ENCODE assay signal across 8 mouse cellular contexts in genomic region chr17:27856798-27857648, GRCm38 (mm10). TPM values are rescaled to one million over a fixed set of nuclear protein-coding genes. Genes with fewer than 3 reads are reported as not detected.
A peak's percentile ranks its signal among the peaks of the same experiment; 100 is the strongest.
DNase-seq lines count a peak whose midpoint lies in the region; ATAC-seq and TF ChIP-seq lines count a peak whose summit lies in the region.

No protein-coding gene starts in this region.

- 1% methylated on average over 50 of the region's 52 CpGs for WGBS in intestine, embryonic 14.5 days
- 2% methylated on average over 52 of the region's 52 CpGs for WGBS in limb, embryonic 13.5 days
- 2% methylated on average over 52 of the region's 52 CpGs for WGBS in midbrain, embryonic 13.5 days
- 3% methylated on average over 52 of the region's 52 CpGs for WGBS in spleen, adult 2 months

- H3K36me3 ChIP-seq in intestine, embryonic 14.5 days (ENCODE audit: control insufficient read depth, insufficient read depth, low read length): peaks cover 20% of the 10 kb centered on the region
- H3K36me3 ChIP-seq in limb, embryonic 13.5 days: peaks cover 27% of the 10 kb centered on the region
- peaks cover 25% of the 10 kb centered on the region for H3K36me3 ChIP-seq in midbrain, embryonic 13.5 days
- peaks cover 1% of the 10 kb centered on the region; the same call in 1 of the 2 replicates for H3K36me3 ChIP-seq in spleen, adult 2 months (ENCODE audit: control insufficient read depth, insufficient read depth, low read length)

- TF ChIP-seq CTCF in layer of hippocampus, adult 2 months (conservative IDR thresholded peaks at IDR 0.05): 0 out of 2 replicates have a peak, but pooled peaks have one; percentile 17
- TF ChIP-seq CTCF in spleen, adult 2 months (IDR thresholded peaks at IDR 0.05; ENCODE audit: extremely low read depth, insufficient read depth, insufficient read length, insufficient replicate concordance): no peak

- H3K9ac ChIP-seq in intestine, embryonic 14.5 days (ENCODE audit: low read length): peak overlapping the region; percentile 87
- H3K9ac ChIP-seq in limb, embryonic 13.5 days: peak overlapping the region; percentile 93
- peak overlapping the region; percentile 90 for H3K9ac ChIP-seq in midbrain, embryonic 13.5 days (replicated peaks)

- peak overlapping the region; percentile 89 for H3K27ac ChIP-seq in layer of hippocampus, adult 2 months
- H3K27ac ChIP-seq in intestine, embryonic 14.5 days (ENCODE audit: low read depth): peak overlapping the region; percentile 71
- peak overlapping the region; percentile 79 for H3K27ac ChIP-seq in limb, embryonic 13.5 days
- peak overlapping the region; percentile 88 for H3K27ac ChIP-seq in midbrain, embryonic 13.5 days
- H3K27ac ChIP-seq in spleen, adult 2 months (ENCODE audit: insufficient read depth, low read length): no peak overlapping the region; the same call in 1 of the 2 replicates

- ATAC-seq in intestine, embryonic 14.5 days (replicated peaks; ENCODE audit: low FRiP score, low TSS enrichment, low read depth): peak; percentile 59
- ATAC-seq in limb, embryonic 13.5 days (ENCODE audit: low FRiP score, low read depth): peak; percentile 54; the same call in 1 of the 2 replicates
- no peak; the same call in none of the 2 replicates for ATAC-seq in midbrain, embryonic 13.5 days

- peak overlapping the region; percentile 93 for H3K4me2 ChIP-seq in intestine, embryonic 14.5 days (ENCODE audit: low read length)
- peak overlapping the region; percentile 89 for H3K4me2 ChIP-seq in limb, embryonic 13.5 days (replicated peaks)
- H3K4me2 ChIP-seq in midbrain, embryonic 13.5 days (replicated peaks): peak overlapping the region; percentile 78

- TF ChIP-seq POLR2A in spleen, adult 2 months (IDR thresholded peaks at IDR 0.05; ENCODE audit: low read depth, low read length): no peak

- no peaks in the 10 kb centered on the region for H3K9me3 ChIP-seq in intestine, embryonic 14.5 days (ENCODE audit: control insufficient read depth, low read length)
- H3K9me3 ChIP-seq in limb, embryonic 13.5 days: no peaks in the 10 kb centered on the region
- H3K9me3 ChIP-seq in midbrain, embryonic 13.5 days: no peaks in the 10 kb centered on the region

- intact Hi-C loops in gastrocnemius, postnatal 36 days (cut with DNase I): no loop called here

- no peaks in the 10 kb centered on the region for H3K27me3 ChIP-seq in intestine, embryonic 14.5 days (replicated peaks; ENCODE audit: control insufficient read depth, insufficient read depth, low read length)
- no peaks in the 10 kb centered on the region for H3K27me3 ChIP-seq in limb, embryonic 13.5 days
- no peaks in the 10 kb centered on the region for H3K27me3 ChIP-seq in midbrain, embryonic 13.5 days
- H3K27me3 ChIP-seq in spleen, adult 2 months (ENCODE audit: control insufficient read depth, insufficient read depth, low read length): peaks cover 8% of the 10 kb centered on the region

- H3K4me3 ChIP-seq in layer of hippocampus, adult 2 months: peak overlapping the region; percentile 98
- H3K4me3 ChIP-seq in intestine, embryonic 14.5 days (ENCODE audit: low read depth, low read length): peak overlapping the region; percentile 94
- H3K4me3 ChIP-seq in limb, embryonic 13.5 days: peak overlapping the region; percentile 92
- peak overlapping the region; percentile 83 for H3K4me3 ChIP-seq in midbrain, embryonic 13.5 days (replicated peaks)
- H3K4me3 ChIP-seq in spleen, adult 2 months (ENCODE audit: extremely low read depth, insufficient read depth, insufficient read length): peak overlapping the region; percentile 91

- peaks cover 15% of the 10 kb centered on the region for H3K4me1 ChIP-seq in intestine, embryonic 14.5 days (replicated peaks; ENCODE audit: control insufficient read depth, insufficient read depth, low read length)
- H3K4me1 ChIP-seq in limb, embryonic 13.5 days: peaks cover 29% of the 10 kb centered on the region
- peaks cover 33% of the 10 kb centered on the region for H3K4me1 ChIP-seq in midbrain, embryonic 13.5 days (replicated peaks)
- H3K4me1 ChIP-seq in spleen, adult 2 months (ENCODE audit: control insufficient read depth, insufficient read depth, insufficient read length): no peaks in the 10 kb centered on the region; the same call in 1 of the 2 replicates

- peak in 1 of 2 experiments; percentile 35 for DNase-seq in layer of hippocampus, adult 2 months (ENCODE audit: low spot score in 2 of 2)
- no peak for DNase-seq in layer of hippocampus, adult 11-12 months (ENCODE audit: low spot score)
- peak; percentile 75 for DNase-seq in embryo, embryonic 10.5 days (ENCODE audit: low spot score)
- DNase-seq in gastrocnemius, postnatal 36 days: peak; percentile 24 to 53
- DNase-seq in intestine, embryonic 14.5 days (ENCODE audit: low spot score): peak; percentile 88
- DNase-seq in spleen, adult 2 months (ENCODE audit: low read depth in 1 of 2, low spot score in 2 of 2): peak in 1 of 2 experiments; percentile 16

RNA-seq across cellular contexts. Expression of gene Uhrf1bp1, which starts 0.8 kb away (rescaled TPM):
- total RNA-seq in layer of hippocampus, adult 2 months (2021): 10 to 100 TPM; 13.5 to 13.9 TPM
- 10 to 100 TPM; 17.0 to 26.8 TPM for total RNA-seq in gastrocnemius, postnatal 36 days (2021)
- 5.8 and 6.6 TPM in 2 replicates for polyA plus RNA-seq in intestine, embryonic 14.5 days (2014; fragmentation: Nextera tagmentation; extraction: Ambion mirVana)
- 6.7 and 7.5 TPM in 2 replicates for polyA plus RNA-seq in limb, embryonic 13.5 days (2015; fragmentation: Nextera tagmentation; extraction: Ambion mirVana)
- 6.6 and 7.3 TPM in 2 replicates for polyA plus RNA-seq in midbrain, embryonic 13.5 days (2015; fragmentation: Nextera tagmentation; extraction: Ambion mirVana)
- polyA plus RNA-seq in spleen, adult 2 months (2012; rRNA removed): 2.5 and 3.4 TPM in 2 replicates

RNA-seq across cellular contexts. Expression of gene Snrpc, which starts 19.1 kb away (rescaled TPM):
- 10 to 100 TPM; 46.7 to 51.1 TPM for total RNA-seq in layer of hippocampus, adult 2 months (2021)
- 10 to 100 TPM; 69.6 to 70.4 TPM for total RNA-seq in gastrocnemius, postnatal 36 days (2021)
- polyA plus RNA-seq in intestine, embryonic 14.5 days (2014; fragmentation: Nextera tagmentation; extraction: Ambion mirVana): 302 and 314 TPM in 2 replicates
- polyA plus RNA-seq in limb, embryonic 13.5 days (2015; fragmentation: Nextera tagmentation; extraction: Ambion mirVana): 355 and 358 TPM in 2 replicates
- 304 and 309 TPM in 2 replicates for polyA plus RNA-seq in midbrain, embryonic 13.5 days (2015; fragmentation: Nextera tagmentation; extraction: Ambion mirVana)
- 63.5 and 104 TPM in 2 replicates for polyA plus RNA-seq in spleen, adult 2 months (2012; rRNA removed)

RNA-seq across cellular contexts. Expression of gene D17Wsu92e, which starts 36.6 kb away (rescaled TPM):
- 100 to 1,000 TPM; 192 to 197 TPM for total RNA-seq in layer of hippocampus, adult 2 months (2021)
- total RNA-seq in gastrocnemius, postnatal 36 days (2021): 100 to 1,000 TPM; 167 to 174 TPM
- polyA plus RNA-seq in intestine, embryonic 14.5 days (2014; fragmentation: Nextera tagmentation; extraction: Ambion mirVana): 20.1 and 23.4 TPM in 2 replicates
- polyA plus RNA-seq in limb, embryonic 13.5 days (2015; fragmentation: Nextera tagmentation; extraction: Ambion mirVana): 18.1 and 18.2 TPM in 2 replicates
- 9.6 and 9.7 TPM in 2 replicates for polyA plus RNA-seq in midbrain, embryonic 13.5 days (2015; fragmentation: Nextera tagmentation; extraction: Ambion mirVana)
- 63.8 and 64.6 TPM in 2 replicates for polyA plus RNA-seq in spleen, adult 2 months (2012; rRNA removed)

RNA-seq across cellular contexts. Expression of gene Anks1, which starts 52.1 kb away (rescaled TPM):
- total RNA-seq in layer of hippocampus, adult 2 months (2021): 10 to 100 TPM; 35.6 to 42.0 TPM
- total RNA-seq in gastrocnemius, postnatal 36 days (2021): 10 to 100 TPM in 1 of 2 experiments, 1 to 10 TPM in 1; 7.8 to 13.0 TPM
- polyA plus RNA-seq in intestine, embryonic 14.5 days (2014; fragmentation: Nextera tagmentation; extraction: Ambion mirVana): 16.4 and 16.9 TPM in 2 replicates
- polyA plus RNA-seq in limb, embryonic 13.5 days (2015; fragmentation: Nextera tagmentation; extraction: Ambion mirVana): 14.1 and 16.5 TPM in 2 replicates
- polyA plus RNA-seq in midbrain, embryonic 13.5 days (2015; fragmentation: Nextera tagmentation; extraction: Ambion mirVana): 67.3 and 70.5 TPM in 2 replicates
- polyA plus RNA-seq in spleen, adult 2 months (2012; rRNA removed): 25.9 and 27.1 TPM in 2 replicates

RNA-seq across cellular contexts. Expression of gene Taf11, which starts 52.6 kb away (rescaled TPM):
- 10 to 100 TPM; 41.3 to 45.0 TPM for total RNA-seq in layer of hippocampus, adult 2 months (2021)
- total RNA-seq in gastrocnemius, postnatal 36 days (2021): 10 to 100 TPM; 14.8 to 16.0 TPM
- polyA plus RNA-seq in intestine, embryonic 14.5 days (2014; fragmentation: Nextera tagmentation; extraction: Ambion mirVana): 59.7 and 66.0 TPM in 2 replicates
- 81.0 and 90.6 TPM in 2 replicates for polyA plus RNA-seq in limb, embryonic 13.5 days (2015; fragmentation: Nextera tagmentation; extraction: Ambion mirVana)
- polyA plus RNA-seq in midbrain, embryonic 13.5 days (2015; fragmentation: Nextera tagmentation; extraction: Ambion mirVana): 86.0 and 87.8 TPM in 2 replicates
- 5.7 and 6.6 TPM in 2 replicates for polyA plus RNA-seq in spleen, adult 2 months (2012; rRNA removed)
